Mouse (Mus musculus) T-cell, adult 2 months (primary cell): ENCODE results near the gene Papss2.
"Not testable (repeated sequence)": the region's sequence is repeated elsewhere in the genome, so short reads cannot be mapped to it uniquely, and the experiment has no call there.

Experiments used
- DNase-seq: peaks from one replicate; pipeline ENCODE4 v3.0.0; 2022; ENCODE audit warnings: low spot score

The Papss2 gene

GRCm38 (mm10) chr19:32641535-32641934 is 45.9 kb downstream of the Papss2 start:
- DNase-seq: no peak

- no peak for DNase-seq
Observed at GRCm38 (mm10) chr19:32641995-32642394, 46.4 kb downstream of the Papss2 start.

DNA sequence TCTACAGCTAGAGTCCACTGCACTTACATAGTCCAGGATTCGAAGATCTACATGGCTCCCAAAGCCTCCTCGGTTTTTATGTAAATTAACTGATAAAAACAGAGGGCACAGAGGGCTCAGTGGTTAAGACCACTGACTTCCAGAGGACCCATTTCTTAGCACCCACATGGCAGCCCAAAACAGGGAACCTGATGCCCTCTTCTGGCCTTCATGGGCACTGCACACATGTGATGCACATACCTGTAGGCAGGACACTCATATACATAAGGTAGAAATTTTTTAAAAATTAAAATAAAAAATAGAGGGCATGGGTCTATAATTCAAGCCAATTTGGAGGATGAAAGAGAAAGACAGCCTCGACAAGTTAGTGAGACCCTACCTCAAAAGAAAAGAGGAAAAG is 48.1 kb downstream of the Papss2 start:
- no peak for DNase-seq

DNA sequence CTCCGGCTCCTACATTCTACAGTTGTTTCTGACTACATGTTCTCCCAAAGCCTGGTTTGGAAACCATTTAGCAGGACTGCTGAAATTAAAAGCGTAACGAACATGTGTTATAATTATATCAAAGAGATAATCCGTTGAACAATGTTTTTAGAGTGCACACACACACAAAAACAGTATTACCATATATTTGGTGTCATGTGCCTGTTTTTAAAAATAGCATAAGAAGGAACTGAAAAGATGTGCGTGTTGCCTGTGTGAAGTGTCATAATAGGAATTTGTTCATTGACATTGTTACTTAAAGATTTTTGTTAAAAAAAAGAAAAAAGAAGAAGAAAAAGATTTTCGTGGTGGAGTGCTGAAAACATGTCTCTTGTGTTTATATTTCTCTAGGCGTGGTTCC is 50.3 kb downstream of the Papss2 start:
- DNase-seq: no peak

GRCm38 (mm10) chr19:32646382-32646781 is 50.8 kb downstream of the Papss2 start:
- DNase-seq: no peak

GRCm38 (mm10) chr19:32648019-32648571 is 52.5 kb downstream of the Papss2 start:
- DNase-seq: no peak

DNA sequence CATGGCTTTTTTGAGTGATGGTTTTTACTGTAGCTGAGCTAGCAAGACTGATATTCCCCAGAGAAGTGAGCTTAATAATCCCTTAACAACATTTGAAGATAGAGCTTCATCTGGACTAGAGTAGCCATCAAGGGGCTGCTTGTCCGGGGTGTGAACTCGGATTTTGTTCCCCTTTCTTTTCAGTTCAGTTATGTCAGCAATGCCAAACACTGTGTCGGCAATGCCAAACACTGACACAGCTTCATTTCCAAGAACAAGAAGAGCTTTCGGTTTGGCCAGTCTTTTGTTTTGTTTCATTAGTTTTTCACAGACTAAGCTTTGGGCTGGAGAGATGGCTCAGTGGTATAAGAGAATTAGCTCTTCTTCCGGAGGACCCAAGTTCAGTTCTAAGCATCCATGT is 55.5 kb downstream of the Papss2 start:
- DNase-seq: no peak

GRCm38 (mm10) chr19:32653122-32653521 is 57.5 kb downstream of the Papss2 start:
- DNase-seq: no peak

GRCm38 (mm10) chr19:32653630-32654362 is 58.2 kb downstream of the Papss2 start:
- DNase-seq: no peak

GRCm38 (mm10) chr19:32659346-32659745 is 63.8 kb downstream of the Papss2 start:
- no peak for DNase-seq

- no peak for DNase-seq
Observed at GRCm38 (mm10) chr19:32662936-32663335, 67.3 kb downstream of the Papss2 start.

DNA sequence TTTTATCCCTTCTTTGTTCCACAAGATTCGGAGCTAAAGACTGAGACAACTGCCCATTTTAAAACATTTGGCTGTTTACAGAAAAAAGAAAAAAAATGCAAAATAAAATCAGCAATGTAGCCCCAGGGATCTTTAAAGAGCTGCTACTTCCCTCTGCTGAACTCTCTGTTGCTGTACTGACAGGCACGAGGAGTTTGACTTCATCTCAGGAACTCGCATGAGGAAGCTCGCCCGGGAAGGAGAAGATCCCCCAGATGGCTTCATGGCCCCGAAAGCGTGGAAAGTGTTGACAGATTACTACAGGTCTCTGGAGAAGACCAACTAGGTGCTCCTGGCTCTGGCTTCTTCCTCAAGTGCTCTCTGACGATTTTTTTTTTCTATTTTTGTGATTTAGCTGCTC is 69.7 kb downstream of the Papss2 start:
- DNase-seq: no peak

DNA sequence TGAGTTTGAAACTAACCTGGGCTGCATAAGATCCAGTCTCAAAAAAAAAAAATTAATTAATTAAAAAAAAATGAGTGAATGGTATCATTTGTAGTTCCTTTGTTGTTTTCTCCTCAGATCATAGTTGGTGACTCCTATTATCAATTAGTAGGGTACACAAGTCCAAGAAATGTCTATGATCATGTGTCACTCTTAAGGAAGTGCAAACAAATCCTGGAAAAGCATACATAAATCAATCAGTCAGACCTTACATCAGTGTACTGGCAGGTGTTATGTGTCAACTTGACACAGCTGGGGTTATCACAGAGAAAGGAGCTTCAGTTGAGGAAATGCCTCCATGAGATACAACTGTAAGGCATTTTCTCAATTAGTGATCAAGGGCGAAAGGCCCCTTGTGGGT is 72.2 kb downstream of the Papss2 start:
- not testable (repeated sequence) for DNase-seq

DNA sequence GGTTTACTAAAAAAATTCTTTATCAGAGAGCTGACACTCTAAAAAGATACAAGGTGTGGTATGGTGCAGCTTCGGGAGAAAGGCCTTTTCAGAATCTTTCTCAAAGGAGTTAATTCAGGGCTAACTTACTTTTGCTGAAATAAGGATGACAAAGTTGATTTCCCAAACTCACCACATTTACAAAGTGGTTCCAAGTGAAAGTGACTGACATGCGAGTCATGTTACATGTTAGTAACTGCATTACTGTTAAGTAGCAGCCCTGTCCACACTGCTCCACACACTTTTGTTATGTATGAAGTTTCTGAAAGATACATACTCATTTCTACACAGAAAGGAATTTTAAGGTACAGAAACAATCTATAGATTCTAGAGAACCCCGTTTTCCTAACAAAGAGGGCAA is 80.2 kb downstream of the Papss2 start:
- DNase-seq: no peak

- no peak for DNase-seq
Observed at GRCm38 (mm10) chr19:32680894-32681293, 85.3 kb downstream of the Papss2 start.

GRCm38 (mm10) chr19:32683081-32683480 is 87.5 kb downstream of the Papss2 start:
- DNase-seq: no peak

DNA sequence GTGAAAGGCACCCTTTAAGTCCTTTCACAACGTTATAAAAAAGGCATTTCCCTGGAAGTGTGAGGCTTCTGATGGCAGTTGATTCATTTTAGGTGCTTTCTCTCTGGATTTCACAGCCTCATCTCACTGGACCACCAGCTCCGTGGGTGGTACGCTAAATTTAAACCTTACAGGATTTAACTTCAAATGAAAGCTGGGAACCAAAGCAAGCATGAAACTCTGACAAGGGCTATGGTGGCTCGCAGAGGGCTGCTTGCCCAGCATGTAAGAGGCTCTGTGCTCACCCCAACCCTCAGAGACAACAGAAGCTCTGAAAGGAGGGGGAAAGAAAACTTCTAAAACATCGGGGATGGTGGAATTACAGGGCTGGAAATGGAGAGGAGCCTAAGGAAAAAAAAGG is 92.1 kb downstream of the Papss2 start:
- no peak for DNase-seq

GRCm38 (mm10) chr19:32688227-32688626 is 92.6 kb downstream of the Papss2 start:
- not testable (repeated sequence) for DNase-seq

DNA sequence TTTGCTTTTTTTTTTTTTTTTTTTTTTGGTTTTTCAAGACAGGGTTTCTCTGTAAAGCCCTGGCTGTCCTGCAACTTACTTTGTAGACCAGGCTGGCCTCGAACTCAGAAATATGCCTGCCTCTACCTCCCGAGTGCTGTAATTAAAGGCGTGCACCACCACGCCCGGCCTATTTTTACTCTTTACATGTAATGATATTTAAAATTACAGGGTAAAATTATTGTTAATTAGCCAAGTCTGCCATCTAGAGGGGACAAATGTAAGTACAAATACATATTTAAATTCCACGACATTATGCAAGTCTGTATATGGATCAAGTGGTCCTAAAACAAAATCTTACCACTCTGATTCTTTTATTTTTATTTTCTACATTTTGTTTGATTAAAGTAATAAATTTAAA is 94.1 kb downstream of the Papss2 start:
- DNase-seq: no peak

- DNase-seq: no peak
Observed at GRCm38 (mm10) chr19:32696674-32697073, 101.1 kb downstream of the Papss2 start.

DNA sequence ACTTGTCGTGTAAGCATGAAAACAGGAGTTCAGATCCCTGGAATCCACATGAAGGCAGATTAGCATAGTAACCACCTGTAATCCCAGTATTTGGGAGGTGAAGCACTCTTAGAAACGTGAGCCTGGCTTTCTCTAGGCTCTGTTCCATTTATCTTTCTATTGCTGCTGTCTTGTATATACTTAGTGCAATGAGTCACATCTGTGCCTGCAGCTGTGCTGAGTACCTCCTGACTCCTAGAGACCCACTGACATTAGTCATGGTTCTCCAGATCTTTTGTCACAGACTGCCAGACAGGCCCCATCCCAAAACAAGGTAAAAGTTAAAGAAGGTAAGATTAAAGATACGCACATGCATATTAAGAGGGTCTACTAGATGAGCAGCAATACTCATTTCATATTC is 106.6 kb downstream of the Papss2 start:
- DNase-seq: no peak

- DNase-seq: no peak
Observed at GRCm38 (mm10) chr19:32708996-32709395, 113.4 kb downstream of the Papss2 start.

DNA sequence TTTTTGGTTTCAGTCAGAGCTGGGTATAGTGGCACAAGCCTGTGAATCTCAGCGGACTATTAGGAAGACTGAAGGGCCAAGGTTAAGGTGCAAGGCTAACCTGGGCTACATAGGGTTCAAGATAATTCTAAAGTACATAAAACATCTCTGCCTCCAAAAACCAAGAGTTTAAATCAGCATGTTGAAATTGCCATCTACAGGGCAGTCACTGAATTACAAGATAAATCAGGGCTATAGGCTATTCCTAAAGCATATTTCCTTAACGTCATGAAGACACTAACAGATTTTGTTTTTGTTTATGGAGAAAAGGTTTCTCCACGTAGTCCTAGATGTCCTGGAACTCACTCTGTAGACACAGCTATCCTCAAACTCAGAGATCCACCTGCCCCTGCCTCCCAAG is 114.7 kb downstream of the Papss2 start:
- peak; percentile 14 for DNase-seq
